Mouse (Mus musculus) forebrain, embryonic 12.5 days (tissue): ENCODE measurements around the gene Slc35a3. TPM values are rescaled to one million over a fixed set of nuclear protein-coding genes. Genes with fewer than 3 reads are reported as not detected.
"Not testable (repeated sequence)": the region's sequence is repeated elsewhere in the genome, so short reads cannot be mapped to it uniquely, and the experiment has no call there.

ENCODE experiments used
- ATAC-seq: fragments of 200-750 bp; cut with Nextera tagmentation; 2 replicates; pipeline ENCODE4 v1.8.0; 2017; ENCODE audit warnings: moderate TSS enrichment; ENCODE audit not compliant: low FRiP score
- H3K27ac ChIP-seq: fragments of 300-500 bp; sonication (generic); 2 replicates; pipeline ENCODE4 v1.5.1; 2016; ENCODE audit warnings: mild to moderate bottlenecking
- H3K27me3 ChIP-seq: fragments of 300-500 bp; sonication (generic); 2 replicates; pipeline ENCODE4 v1.6.1; 2016; ENCODE audit warnings: mild to moderate bottlenecking
- H3K36me3 ChIP-seq: fragments of 300-500 bp; sonication (generic); replicated peaks from 2 replicates; pipeline ENCODE4 v1.6.1; 2016; ENCODE audit warnings: mild to moderate bottlenecking
- H3K4me1 ChIP-seq: fragments of 300-500 bp; sonication (generic); 2 replicates; pipeline ENCODE4 v1.6.1; 2016
- H3K4me2 ChIP-seq: fragments of 300-500 bp; sonication (generic); 2 replicates; pipeline ENCODE4 v1.6.1; 2016; ENCODE audit warnings: mild to moderate bottlenecking, moderate library complexity
- H3K4me3 ChIP-seq: fragments of 300-500 bp; sonication (generic); replicated peaks from 2 replicates; pipeline ENCODE4 v1.5.1; 2016; ENCODE audit warnings: mild to moderate bottlenecking
- H3K9ac ChIP-seq: fragments of 300-500 bp; sonication (generic); 2 replicates; pipeline ENCODE4 v1.6.1; 2016; ENCODE audit warnings: mild to moderate bottlenecking
- H3K9me3 ChIP-seq: fragments of 300-500 bp; sonication (generic); 2 replicates; pipeline ENCODE4 v1.6.1; 2016
- WGBS: fragments of 180-500 bp; shearing (Covaris S2); methylation state at CpG from one replicate; pipeline ENCODE4 v1.1.7; 2016; 5-methylcytosine and 5-hydroxymethylcytosine counted together
- polyA plus RNA-seq: library from polyadenylated mRNA; unstranded; fragments of >200 nt; fragmentation: Nextera tagmentation; extraction: Ambion mirVana; gene quantifications from 2 replicates; pipeline ENCODE4 v1.2.1, GENCODE M21; 2016

The Slc35a3 gene
- polyA plus RNA-seq, 1 experiment from 2014 or later = 10.2 TPM

- Histone ChIP-seq H3K9ac (no peak overlapping the region), H3K4me1 (no peaks in the 10 kb centered on the region), H3K4me2 (no peak overlapping the region), H3K4me3 (no peak overlapping the region), H3K36me3 (no peaks in the 10 kb centered on the region), H3K9me3 (no peaks in the 10 kb centered on the region), H3K27me3 (no peaks in the 10 kb centered on the region), H3K27ac (no peak overlapping the region)
- ATAC-seq = no peak
- 74% methylated on average over 3 of the region's 3 CpGs for WGBS
These were observed 18.3 kb downstream of the Slc35a3 start for GRCm38 (mm10) chr3:116694312-116694711.

- Histone ChIP-seq H3K27me3 (no peaks in the 10 kb centered on the region), H3K9ac (no peak within 1 kb of the TSS), H3K4me2 (no peak within 1 kb of the TSS), H3K36me3 (no peaks in the 10 kb centered on the region; the same call in 1 of the 2 replicates), H3K4me1 (no peaks in the 10 kb centered on the region), H3K4me3 (no peak within 1 kb of the TSS), H3K27ac (no peak within 1 kb of the TSS), H3K9me3 (no peaks in the 10 kb centered on the region)
- no peak for ATAC-seq
- WGBS = 93% methylated on average over 1 of the region's 1 CpGs
These were observed 31.5 kb downstream of the Slc35a3 start, which contains the start of gene Gm43191 for GRCm38 (mm10) chr3:116681160-116681559. TSS of gene Gm43191 (minus strand) at chr3:116681260.

GRCm38 (mm10) chr3:116664281-116664680 is 48.4 kb downstream of the Slc35a3 start:
- not testable (repeated sequence) for H3K9me3 ChIP-seq, H3K4me2 ChIP-seq, H3K4me3 ChIP-seq, H3K27me3 ChIP-seq, H3K36me3 ChIP-seq, ATAC-seq, H3K9ac ChIP-seq, H3K27ac ChIP-seq
- peaks cover 22% of the 10 kb centered on the region for H3K4me1 ChIP-seq
- WGBS = 95% methylated on average over 9 of the region's 9 CpGs

GRCm38 (mm10) chr3:116662463-116662863 is 50.2 kb downstream of the Slc35a3 start, which contains the start of gene Mfsd14a:
TSS of gene Mfsd14a (minus strand) at chr3:116662677.
- Histone ChIP-seq H3K9ac (peak within 1 kb of the TSS; percentile 97), H3K4me2 (peak within 1 kb of the TSS; percentile 73), H3K27ac (peak within 1 kb of the TSS; percentile 96), H3K36me3 (no peaks in the 10 kb centered on the region), H3K9me3 (no peaks in the 10 kb centered on the region), H3K27me3 (no peaks in the 10 kb centered on the region), H3K4me1 (peaks cover 28% of the 10 kb centered on the region), H3K4me3 (peak within 1 kb of the TSS; percentile 99)
- peak; percentile 99 for ATAC-seq
- under 1% methylated on average over 39 of the region's 39 CpGs for WGBS

GRCm38 (mm10) chr3:116661870-116662414 is 50.7 kb downstream of the Slc35a3 start:
- H3K27ac ChIP-seq = peak overlapping the region; percentile 96
- H3K27me3 ChIP-seq = no peaks in the 10 kb centered on the region
- peak overlapping the region; percentile 99 for H3K4me3 ChIP-seq
- WGBS = under 1% methylated on average over 48 of the region's 68 CpGs
- peak overlapping the region; percentile 73 for H3K4me2 ChIP-seq
- no peaks in the 10 kb centered on the region for H3K9me3 ChIP-seq
- peak overlapping the region; percentile 97 for H3K9ac ChIP-seq
- H3K4me1 ChIP-seq = peaks cover 28% of the 10 kb centered on the region
- peak; percentile 89 for ATAC-seq
- no peaks in the 10 kb centered on the region for H3K36me3 ChIP-seq

GRCm38 (mm10) chr3:116661288-116661869 is 51.3 kb downstream of the Slc35a3 start:
- whole genome bisulfite sequencing = 8% methylated on average over 16 of the region's 16 CpGs
- Histone ChIP-seq H3K9me3 (no peaks in the 10 kb centered on the region), H3K4me3 (peak overlapping the region; percentile 99), H3K27me3 (no peaks in the 10 kb centered on the region), H3K4me1 (peaks cover 30% of the 10 kb centered on the region), H3K36me3 (no peaks in the 10 kb centered on the region), H3K27ac (peak overlapping the region; percentile 96), H3K9ac (peak overlapping the region; percentile 97), H3K4me2 (peak overlapping the region; percentile 73)
- no peak for ATAC-seq

GRCm38 (mm10) chr3:116659856-116660430 is 52.7 kb downstream of the Slc35a3 start:
- H3K4me1 ChIP-seq = peaks cover 30% of the 10 kb centered on the region
- H3K9ac ChIP-seq = no peak overlapping the region
- no peak for ATAC-seq
- no peak overlapping the region for H3K4me3 ChIP-seq
- WGBS = 82% methylated on average over 13 of the region's 13 CpGs
- no peaks in the 10 kb centered on the region for H3K27me3 ChIP-seq
- no peaks in the 10 kb centered on the region for H3K36me3 ChIP-seq
- no peak overlapping the region for H3K27ac ChIP-seq
- no peak overlapping the region; the same call in 1 of the 2 replicates for H3K4me2 ChIP-seq
- no peaks in the 10 kb centered on the region for H3K9me3 ChIP-seq

GRCm38 (mm10) chr3:116658928-116659565 is 53.6 kb downstream of the Slc35a3 start:
- H3K4me2 ChIP-seq = no peak overlapping the region
- peaks cover 30% of the 10 kb centered on the region for H3K4me1 ChIP-seq
- H3K36me3 ChIP-seq = no peaks in the 10 kb centered on the region
- no peak for ATAC-seq
- no peak overlapping the region for H3K9ac ChIP-seq
- H3K27me3 ChIP-seq = no peaks in the 10 kb centered on the region
- 69% methylated on average over 15 of the region's 15 CpGs for WGBS
- no peaks in the 10 kb centered on the region for H3K9me3 ChIP-seq
- H3K27ac ChIP-seq = no peak overlapping the region
- H3K4me3 ChIP-seq = no peak overlapping the region

GRCm38 (mm10) chr3:116656184-116656965 is 56.3 kb downstream of the Slc35a3 start:
- Histone ChIP-seq H3K9me3 (no peaks in the 10 kb centered on the region), H3K4me2 (no peak overlapping the region), H3K36me3 (no peaks in the 10 kb centered on the region), H3K27me3 (no peaks in the 10 kb centered on the region), H3K9ac (no peak overlapping the region), H3K4me3 (no peak overlapping the region), H3K27ac (no peak overlapping the region), H3K4me1 (peaks cover 40% of the 10 kb centered on the region)
- WGBS = 82% methylated on average over 7 of the region's 7 CpGs
- ATAC-seq = no peak

GRCm38 (mm10) chr3:116654051-116654450 is 58.6 kb downstream of the Slc35a3 start:
- H3K9me3 ChIP-seq, H3K36me3 ChIP-seq, H3K27ac ChIP-seq, ATAC-seq, H3K4me3 ChIP-seq, H3K27me3 ChIP-seq, H3K4me2 ChIP-seq, H3K9ac ChIP-seq: not testable (repeated sequence)
- 91% methylated on average over 11 of the region's 11 CpGs for WGBS
- H3K4me1 ChIP-seq = peaks cover 19% of the 10 kb centered on the region

GRCm38 (mm10) chr3:116653278-116653945 is 59.2 kb downstream of the Slc35a3 start:
- Histone ChIP-seq H3K27ac (no peak overlapping the region), H3K4me1 (peaks cover 15% of the 10 kb centered on the region), H3K9me3 (no peaks in the 10 kb centered on the region), H3K27me3 (no peaks in the 10 kb centered on the region), H3K36me3 (peaks cover 7% of the 10 kb centered on the region; the same call in 1 of the 2 replicates), H3K9ac (no peak overlapping the region), H3K4me3 (no peak overlapping the region), H3K4me2 (no peak overlapping the region)
- WGBS = 86% methylated on average over 5 of the region's 5 CpGs
- no peak for ATAC-seq
